In the genomic region with DNA sequence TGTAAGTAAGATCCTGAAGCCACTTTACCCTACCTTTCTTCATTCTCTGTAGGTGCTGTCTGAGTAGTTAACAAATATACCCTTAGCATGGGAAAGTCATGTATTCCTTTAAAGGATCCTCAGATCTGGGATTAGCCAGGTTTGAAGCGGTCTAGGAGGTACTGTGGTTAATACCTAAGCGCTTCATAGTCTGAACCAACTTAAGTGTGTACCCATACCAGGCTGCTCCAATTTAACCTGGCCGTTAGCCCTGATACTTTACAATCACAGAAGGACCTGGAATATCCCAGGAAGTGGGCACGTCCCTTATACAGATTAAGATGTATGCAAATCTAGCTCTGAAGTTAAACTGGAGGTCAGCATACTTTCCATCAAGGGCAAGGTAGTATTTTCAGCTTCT, we compare ENCODE assay signal across 26 mouse cellular contexts.
"Had no signal": no experiment of that assay in that cellular context is flagged by ENCODE, and none has a peak within 500 bp of the region (broad histone marks: within the 10 kb centered on the region; RNA-seq: fewer than 3 reads in every experiment).

No protein-coding gene starts in this region.

- H3K27ac ChIP-seq: heart, adult 2 months; heart, embryonic 15.5 days; hindbrain, embryonic 10.5 days; hindbrain, embryonic 12.5 days; hindbrain, embryonic 14.5 days; intestine, embryonic 15.5 days; kidney, embryonic 15.5 days; layer of hippocampus, adult 2 months; left cerebral cortex, adult 2 months; limb, embryonic 10.5 days; limb, embryonic 12.5 days; liver, embryonic 12.5 days had no signal

- H3K27me3 ChIP-seq: heart, embryonic 13.5 days; heart, embryonic 15.5 days; hindbrain, embryonic 12.5 days; intestine, embryonic 15.5 days; kidney, embryonic 15.5 days; limb, embryonic 12.5 days; liver, embryonic 12.5 days had no signal

- H3K9me3 ChIP-seq: heart, embryonic 13.5 days; heart, embryonic 15.5 days; hindbrain, embryonic 10.5 days; hindbrain, embryonic 12.5 days; intestine, embryonic 15.5 days; kidney, embryonic 15.5 days; limb, embryonic 10.5 days; limb, embryonic 12.5 days; liver, embryonic 12.5 days had no signal

- H3K9ac ChIP-seq: heart, embryonic 13.5 days; heart, embryonic 15.5 days; hindbrain, embryonic 12.5 days; hindbrain, embryonic 14.5 days; intestine, embryonic 15.5 days; kidney, embryonic 15.5 days; limb, embryonic 12.5 days; liver, embryonic 12.5 days had no signal

- H3K36me3 ChIP-seq: hindbrain, embryonic 10.5 days; hindbrain, embryonic 12.5 days; intestine, embryonic 15.5 days; kidney, embryonic 15.5 days; limb, embryonic 10.5 days; limb, embryonic 12.5 days; liver, embryonic 12.5 days had no signal

- H3K4me1 ChIP-seq: hindbrain, embryonic 12.5 days had no signal

- ATAC-seq: forebrain, embryonic 16.5 days; hindbrain, embryonic 16.5 days; inflammation-experienced regulatory T-cells, adult 6 months; intestine, embryonic 15.5 days; intestine, postnatal 0 days; liver, embryonic 12.5 days had no signal

- H3K4me3 ChIP-seq: heart, adult 2 months; heart, embryonic 13.5 days; heart, embryonic 15.5 days; hindbrain, embryonic 10.5 days; hindbrain, embryonic 12.5 days; intestine, embryonic 15.5 days; kidney, embryonic 15.5 days; layer of hippocampus, adult 2 months; left cerebral cortex, adult 2 months; limb, embryonic 10.5 days; limb, embryonic 12.5 days; liver, embryonic 12.5 days had no signal

- DNase-seq: gastrocnemius, postnatal 10 days; gastrocnemius, postnatal 25 days; heart, adult 2 months; heart, postnatal 14 days; heart, postnatal 4 days; kidney, adult 18-20 months; kidney, postnatal 10 days; kidney, postnatal 4 days; liver had no signal

- H3K4me2 ChIP-seq: heart, embryonic 11.5 days; heart, embryonic 13.5 days; heart, embryonic 15.5 days; hindbrain, embryonic 12.5 days; hindbrain, embryonic 14.5 days; intestine, embryonic 15.5 days; kidney, embryonic 15.5 days; limb, embryonic 12.5 days; liver, embryonic 12.5 days had no signal
